Mouse (Mus musculus): ENCODE results near the gene Mpg. TPM values are rescaled to one million over a fixed set of nuclear protein-coding genes. Genes with fewer than 3 reads are reported as not detected.

The Mpg gene
- polyA plus RNA-seq, 1 experiment, result 15.3 TPM

DNA sequence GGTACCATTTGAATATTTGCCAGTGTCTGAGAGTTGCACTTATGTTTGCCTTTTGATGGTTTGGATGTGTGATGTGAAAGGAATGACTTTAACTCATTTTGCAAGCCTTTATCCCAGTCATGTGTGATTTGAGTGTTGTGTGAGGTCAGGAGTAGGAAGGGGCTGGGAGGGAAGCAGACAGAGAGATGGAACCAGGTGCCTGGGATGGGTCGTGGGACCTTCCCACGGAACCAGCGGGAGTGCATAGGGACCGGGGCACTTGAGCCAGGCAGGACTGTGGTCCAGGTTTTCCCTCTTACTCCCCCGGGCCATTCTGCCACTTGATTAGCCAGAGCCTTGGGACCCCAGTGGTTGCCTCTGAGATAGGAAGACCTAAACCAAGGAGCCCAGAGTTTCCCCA is 41.7 kb downstream of the Mpg start:
- peaks cover 25% of the 10 kb centered on the region for H3K4me1 ChIP-seq (ENCODE audit: control insufficient read depth, insufficient read depth, low read length)
- H3K27ac ChIP-seq (ENCODE audit: insufficient read depth, low read depth, low read length), result peak overlapping the region; percentile 54; the same call in 1 of the 2 replicates
- peak overlapping the region; percentile 99 for H3K4me3 ChIP-seq (ENCODE audit: insufficient read depth, low read length)
- TF ChIP-seq CTCF (IDR thresholded peaks at IDR 0.05; ENCODE audit: low read depth, low read length) (no peak), POLR2A (IDR thresholded peaks at IDR 0.05; ENCODE audit: borderline replicate concordance, low read depth, low read length) (no peak)

DNA sequence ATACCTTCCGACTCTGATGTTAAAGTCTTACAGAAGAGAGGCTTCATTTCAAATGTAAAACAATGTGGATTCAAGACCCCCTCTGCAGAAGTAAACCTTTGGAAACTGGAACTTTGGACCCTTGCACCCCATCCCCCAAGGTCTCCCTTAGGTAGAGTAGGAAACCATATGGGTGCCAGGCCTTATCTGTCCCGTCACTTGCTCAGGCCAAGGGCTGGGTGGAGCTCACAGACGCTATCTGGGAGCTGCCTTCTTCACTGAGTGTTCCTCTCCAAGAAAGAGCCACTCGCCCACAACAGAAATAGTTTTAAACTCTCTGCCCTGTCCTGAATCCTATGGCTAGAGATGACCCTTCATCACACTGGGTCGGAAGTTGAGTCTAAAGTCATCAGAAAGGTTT is 42.6 kb downstream of the Mpg start:
- no peak overlapping the region for H3K4me3 ChIP-seq (ENCODE audit: insufficient read depth, low read length)
- H3K27ac ChIP-seq (ENCODE audit: insufficient read depth, low read depth, low read length), result no peak overlapping the region
- peaks cover 25% of the 10 kb centered on the region for H3K4me1 ChIP-seq (ENCODE audit: control insufficient read depth, insufficient read depth, low read length)
- TF ChIP-seq POLR2A (IDR thresholded peaks at IDR 0.05; ENCODE audit: borderline replicate concordance, low read depth, low read length) (no peak), CTCF (IDR thresholded peaks at IDR 0.05; ENCODE audit: low read depth, low read length) (no peak)

DNA sequence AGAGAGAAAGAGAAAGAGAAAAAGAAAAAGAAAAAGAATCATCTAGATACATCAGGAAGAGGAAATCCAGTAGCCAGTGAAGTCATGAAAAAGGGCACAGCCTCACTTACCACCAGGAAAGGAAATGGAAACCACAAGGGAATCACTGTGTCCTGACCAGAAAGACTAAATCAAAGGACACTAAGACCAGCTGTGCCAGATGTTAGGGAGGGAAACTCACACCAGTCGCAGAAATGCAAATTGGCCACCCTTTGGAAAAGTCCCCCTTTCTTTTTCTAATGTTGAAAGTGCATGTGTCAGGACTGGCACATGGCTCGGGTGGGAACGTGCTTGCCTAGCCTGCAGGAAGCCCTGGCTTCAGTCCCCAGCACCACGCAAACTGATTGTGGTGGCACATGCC is 44.9 kb downstream of the Mpg start:
- Histone ChIP-seq H3K4me1 (ENCODE audit: control insufficient read depth, insufficient read depth, low read length) (peaks cover 14% of the 10 kb centered on the region), H3K27ac (ENCODE audit: insufficient read depth, low read depth, low read length) (peak overlapping the region; percentile 33; the same call in 1 of the 2 replicates), H3K4me3 (ENCODE audit: insufficient read depth, low read length) (no peak overlapping the region)
- TF ChIP-seq POLR2A (IDR thresholded peaks at IDR 0.05; ENCODE audit: borderline replicate concordance, low read depth, low read length), result no peak
- TF ChIP-seq CTCF (IDR thresholded peaks at IDR 0.05; ENCODE audit: low read depth, low read length), result no peak

DNA sequence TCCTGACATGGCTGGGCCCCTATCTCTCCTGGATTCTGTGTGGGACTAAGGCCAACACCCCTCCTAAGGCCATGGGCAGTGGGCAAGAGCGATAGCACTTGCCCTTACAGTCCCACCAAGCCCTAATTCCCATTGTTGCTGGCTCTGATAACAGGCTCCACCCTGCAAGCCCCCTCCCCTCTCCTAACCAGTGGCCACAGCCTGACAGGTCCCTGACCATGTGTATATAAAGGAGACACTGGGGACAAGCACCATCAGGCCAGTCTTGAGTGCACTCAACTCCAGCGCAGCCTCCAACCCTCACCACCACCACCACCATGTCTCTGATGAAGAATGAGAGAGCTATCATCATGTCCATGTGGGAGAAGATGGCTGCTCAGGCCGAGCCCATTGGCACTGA is 50.0 kb downstream of the Mpg start, which contains the start of gene Hba-x:
Hba-x (plus strand) TSS at position 54 of the 400 bp plus-strand sequence.
- Histone ChIP-seq H3K4me3 (ENCODE audit: insufficient read depth, low read length) (no peak within 1 kb of the TSS), H3K27ac (ENCODE audit: insufficient read depth, low read depth, low read length) (no peak within 1 kb of the TSS), H3K4me1 (ENCODE audit: control insufficient read depth, insufficient read depth, low read length) (peaks cover 4% of the 10 kb centered on the region)
- TF ChIP-seq POLR2A (IDR thresholded peaks at IDR 0.05; ENCODE audit: borderline replicate concordance, low read depth, low read length) (no peak), CTCF (IDR thresholded peaks at IDR 0.05; ENCODE audit: low read depth, low read length) (no peak)

DNA sequence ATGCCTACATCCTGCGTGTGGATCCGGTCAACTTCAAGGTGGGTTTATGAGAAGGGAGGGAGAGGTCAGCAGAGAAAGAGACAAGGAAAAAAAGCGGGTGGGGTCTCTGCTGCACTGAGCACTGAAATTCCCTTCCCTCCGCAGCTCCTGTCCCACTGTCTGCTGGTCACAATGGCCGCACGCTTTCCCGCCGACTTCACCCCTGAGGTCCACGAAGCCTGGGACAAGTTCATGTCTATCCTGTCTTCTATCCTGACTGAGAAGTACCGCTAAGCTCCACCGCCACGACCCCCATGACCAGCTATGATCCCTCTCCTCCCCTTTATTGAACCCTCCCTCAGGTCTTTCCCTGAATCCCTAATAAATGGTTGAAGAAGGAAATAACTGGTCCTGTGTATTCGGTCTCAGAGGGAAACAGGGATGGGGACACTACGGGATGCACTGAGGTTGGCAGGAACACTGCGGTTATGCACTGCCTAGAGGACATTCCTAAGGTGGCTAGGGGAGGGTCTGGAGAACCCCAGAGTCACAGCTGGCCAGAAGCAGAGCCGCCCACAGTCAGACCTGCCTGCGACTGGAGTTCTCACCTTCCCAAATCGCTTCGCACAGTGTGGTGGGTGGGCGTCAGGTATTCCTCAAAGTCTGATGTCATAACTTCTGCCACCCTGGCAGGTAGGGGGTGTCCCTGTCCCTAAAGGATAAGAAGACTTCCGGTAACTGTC is 51.6 kb downstream of the Mpg start:
- TF ChIP-seq CTCF (IDR thresholded peaks at IDR 0.05; ENCODE audit: low read depth, low read length) (no peak), POLR2A (IDR thresholded peaks at IDR 0.05; ENCODE audit: borderline replicate concordance, low read depth, low read length) (no peak)
- Histone ChIP-seq H3K27ac (ENCODE audit: insufficient read depth, low read depth, low read length) (no peak overlapping the region), H3K4me3 (ENCODE audit: insufficient read depth, low read length) (no peak overlapping the region), H3K4me1 (ENCODE audit: control insufficient read depth, insufficient read depth, low read length) (no peaks in the 10 kb centered on the region)

DNA sequence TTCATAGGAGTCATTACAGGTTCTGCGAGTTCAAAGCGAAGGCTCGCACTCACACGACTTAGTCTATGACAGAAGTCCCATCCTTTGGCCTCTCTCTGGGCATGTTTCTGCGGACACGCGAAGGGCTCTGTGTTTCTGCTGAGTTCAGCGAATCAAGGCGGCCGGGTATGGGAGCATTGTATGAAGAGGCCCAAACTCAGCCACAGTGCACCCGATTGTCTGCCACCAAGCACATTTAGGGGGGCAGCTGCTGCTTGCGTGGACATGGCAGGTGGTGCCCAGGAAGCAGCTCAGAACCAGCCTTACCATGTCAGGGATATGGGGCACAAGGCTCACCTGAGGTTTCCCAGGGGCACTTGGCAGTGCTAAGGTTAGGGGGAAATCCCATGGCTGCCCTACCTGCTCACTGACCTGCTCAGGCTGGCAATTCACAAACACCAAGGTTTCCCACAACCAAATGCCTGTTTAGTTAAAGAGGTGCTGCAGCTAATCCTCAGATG is 52.2 kb downstream of the Mpg start:
- TF ChIP-seq POLR2A (IDR thresholded peaks at IDR 0.05; ENCODE audit: borderline replicate concordance, low read depth, low read length) (no peak), CTCF (IDR thresholded peaks at IDR 0.05; ENCODE audit: low read depth, low read length) (no peak)
- no peak overlapping the region for H3K27ac ChIP-seq (ENCODE audit: insufficient read depth, low read depth, low read length)
- no peaks in the 10 kb centered on the region for H3K4me1 ChIP-seq (ENCODE audit: control insufficient read depth, insufficient read depth, low read length)
- no peak overlapping the region for H3K4me3 ChIP-seq (ENCODE audit: insufficient read depth, low read length)

DNA sequence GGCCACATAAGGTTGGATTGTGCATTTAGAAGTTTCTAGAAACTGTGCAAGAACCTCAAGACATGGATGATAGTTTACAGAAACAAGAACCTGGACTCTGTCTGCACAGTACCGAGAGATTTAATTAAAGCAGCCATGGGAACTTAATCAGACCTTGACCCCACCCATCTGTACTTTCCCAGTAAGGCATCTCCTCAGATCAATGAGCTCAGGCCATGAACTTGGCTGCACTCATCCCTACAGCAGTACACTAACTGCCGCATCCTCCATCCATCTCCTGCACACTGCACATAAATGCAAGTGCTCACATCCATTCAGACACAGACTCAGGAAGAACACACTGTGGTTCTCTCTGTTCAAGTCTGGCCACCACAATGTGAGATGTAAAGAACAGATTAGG is 54.3 kb downstream of the Mpg start:
- H3K4me1 ChIP-seq (ENCODE audit: control insufficient read depth, insufficient read depth, low read length), result no peaks in the 10 kb centered on the region
- TF ChIP-seq CTCF (IDR thresholded peaks at IDR 0.05; ENCODE audit: low read depth, low read length), result no peak
- no peak for TF ChIP-seq POLR2A (IDR thresholded peaks at IDR 0.05; ENCODE audit: borderline replicate concordance, low read depth, low read length)
- H3K4me3 ChIP-seq (ENCODE audit: insufficient read depth, low read length), result no peak overlapping the region
- H3K27ac ChIP-seq (ENCODE audit: insufficient read depth, low read depth, low read length), result no peak overlapping the region

DNA sequence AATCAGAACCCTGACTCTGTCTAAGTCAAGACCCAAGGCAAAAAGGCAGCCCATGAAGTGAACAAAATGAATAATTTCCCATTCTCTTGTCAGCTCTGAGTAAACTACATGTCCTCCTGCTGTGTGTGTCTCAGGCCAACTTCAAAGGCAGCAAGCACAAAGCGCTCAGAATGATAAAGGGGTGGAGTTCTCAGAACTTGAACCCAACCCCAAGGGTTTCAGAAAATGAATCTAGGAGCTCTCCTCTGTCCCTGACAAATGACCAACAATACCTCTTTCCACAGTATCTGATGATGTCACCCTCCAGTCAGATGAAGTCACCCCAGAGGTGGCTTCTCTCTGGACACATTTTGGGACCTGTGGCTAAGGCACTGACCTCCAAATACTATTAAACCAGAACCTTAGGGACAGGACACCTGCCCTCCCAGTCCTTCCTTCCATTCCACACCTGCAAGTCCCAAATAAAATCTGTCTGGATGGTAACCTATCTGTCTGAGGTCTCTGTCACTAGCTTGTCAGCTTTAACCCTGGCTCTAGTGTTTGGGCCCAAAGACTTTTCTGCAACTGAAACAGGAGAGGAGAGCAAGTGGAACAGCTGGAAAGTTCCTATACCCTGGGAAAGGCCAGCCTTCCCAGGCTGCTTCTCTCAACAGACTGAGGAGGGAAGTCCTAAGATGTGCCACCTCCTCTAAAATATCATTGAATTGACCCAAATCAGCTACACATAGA is 55.3 kb downstream of the Mpg start:
- Histone ChIP-seq H3K4me3 (ENCODE audit: insufficient read depth, low read length) (no peak overlapping the region), H3K27ac (ENCODE audit: insufficient read depth, low read depth, low read length) (no peak overlapping the region), H3K4me1 (ENCODE audit: control insufficient read depth, insufficient read depth, low read length) (no peaks in the 10 kb centered on the region)
- TF ChIP-seq POLR2A (IDR thresholded peaks at IDR 0.05; ENCODE audit: borderline replicate concordance, low read depth, low read length) (no peak), CTCF (IDR thresholded peaks at IDR 0.05; ENCODE audit: low read depth, low read length) (no peak)

Other genes with a start within 250 kb of the Mpg start
- gene Nsg2, start 226.0 kb upstream of the Mpg start, polyA plus RNA-seq (2012; ENCODE audit: insufficient read depth, insufficient read length, missing spikeins), result not detected in 2 replicates
- gene Il9r, start 26.2 kb upstream of the Mpg start, polyA plus RNA-seq (2012; ENCODE audit: insufficient read depth, insufficient read length, missing spikeins), result not detected in 2 replicates
- 29.6 and 40.2 TPM in 2 replicates for gene Snrnp25, start 21.1 kb upstream of the Mpg start, polyA plus RNA-seq (2012; ENCODE audit: insufficient read depth, insufficient read length, missing spikeins)
- gene Rhbdf1, start 4.2 kb upstream of the Mpg start, polyA plus RNA-seq (2012; ENCODE audit: insufficient read depth, insufficient read length, missing spikeins), result 3.4 and 4.7 TPM in 2 replicates
- 14.2 and 18.5 TPM in 2 replicates for gene Nprl3, start 41.2 kb downstream of the Mpg start, polyA plus RNA-seq (2012; ENCODE audit: insufficient read depth, insufficient read length, missing spikeins)
- gene Hba-x, start 49.9 kb downstream of the Mpg start, polyA plus RNA-seq (2012; ENCODE audit: insufficient read depth, insufficient read length, missing spikeins), result not detected in 2 replicates
- gene Hba-a1, start 57.0 kb downstream of the Mpg start, polyA plus RNA-seq (2012; ENCODE audit: insufficient read depth, insufficient read length, missing spikeins), result not detected in 2 replicates
- not detected in 2 replicates for gene Hbq1b, start 60.5 kb downstream of the Mpg start, polyA plus RNA-seq (2012; ENCODE audit: insufficient read depth, insufficient read length, missing spikeins)
- gene Hba-a2, start 70.0 kb downstream of the Mpg start, polyA plus RNA-seq (2012; ENCODE audit: insufficient read depth, insufficient read length, missing spikeins), result 1.4 TPM in 1 of 2 replicates, not detected in the other
- not detected in 2 replicates for gene Hbq1a, start 73.6 kb downstream of the Mpg start, polyA plus RNA-seq (2012; ENCODE audit: insufficient read depth, insufficient read length, missing spikeins)
- gene Sh3pxd2b, start 121.3 kb downstream of the Mpg start, polyA plus RNA-seq (2012; ENCODE audit: insufficient read depth, insufficient read length, missing spikeins), result 54.6 and 64.9 TPM in 2 replicates
- gene Ubtd2, start 228.9 kb downstream of the Mpg start, polyA plus RNA-seq (2012; ENCODE audit: insufficient read depth, insufficient read length, missing spikeins), result 2.4 and 4.0 TPM in 2 replicates

Measured in bone marrow macrophage, adult 2 months (primary cell).